Mouse (Mus musculus) leukemia stem cell, adult 10-12 weeks (primary cell): ENCODE results near the gene Zfp619. TPM values are rescaled to one million over a fixed set of nuclear protein-coding genes. Genes with fewer than 3 reads are reported as not detected.

ENCODE experiments used
- polyA plus RNA-seq: library from polyadenylated mRNA; stranded (reverse); fragments of >175 nt; gene quantifications from 2 replicates; pipeline ENCODE4 v1.2.3, GENCODE M21; 2012; ENCODE audit warnings: low replicate concordance

Gene Zfp619
- polyA plus RNA-seq = 0.10 TPM in 1 of 2 replicates, not detected in the other

GRCm38 (mm10) chr7:39517616-39518177 is at the start of gene Zfp619:
Zfp619 (plus strand) TSS chr7:39517766.

Other genes with a start within 250 kb of the Zfp619 start
- gene Gm5114, start 104.6 kb upstream of the Zfp619 start, polyA plus RNA-seq = not detected in 2 replicates